Mouse (Mus musculus) testis, adult 2 months (tissue): Measurements from ENCODE around the gene Sult4a1. TPM values are rescaled to one million over a fixed set of nuclear protein-coding genes. Genes with fewer than 3 reads are reported as not detected.

Source experiments
- H3K27ac ChIP-seq: fragments of 200-500 bp; 2 replicates; pipeline ENCODE4 v1.5.1; 2012; ENCODE audit warnings: low read depth, low read length; ENCODE audit not compliant: control insufficient read depth, insufficient read depth
- H3K27me3 ChIP-seq: fragments of 200-500 bp; 2 replicates; pipeline ENCODE4 v1.6.1; 2012; ENCODE audit warnings: mild to moderate bottlenecking, low read length, moderate library complexity; ENCODE audit not compliant: control insufficient read depth, insufficient read depth
- H3K36me3 ChIP-seq: fragments of 200-500 bp; 2 replicates; pipeline ENCODE4 v1.6.1; 2012; ENCODE audit warnings: mild to moderate bottlenecking, low read length; ENCODE audit not compliant: control insufficient read depth, insufficient read depth
- H3K4me1 ChIP-seq: fragments of 200-500 bp; 2 replicates; pipeline ENCODE4 v1.6.1; 2012; ENCODE audit warnings: low read length; ENCODE audit not compliant: control insufficient read depth, insufficient read depth
- H3K4me3 ChIP-seq: fragments of 200-500 bp; 2 replicates; pipeline ENCODE4 v1.5.1; 2012; ENCODE audit warnings: low read depth, mild to moderate bottlenecking, low read length, moderate library complexity, mixed read lengths; ENCODE audit not compliant: control insufficient read depth
- CTCF ChIP-seq: fragments of 200-500 bp; IDR thresholded peaks from 2 replicates; pipeline ENCODE4 v1.5.1; 2012; ENCODE audit warnings: low read depth, mild to moderate bottlenecking, inconsistent platforms, low read length, moderate library complexity; ENCODE audit not compliant: control insufficient read depth, insufficient read depth, insufficient replicate concordance
- POLR2A ChIP-seq: fragments of 200-500 bp; IDR thresholded peaks from 2 replicates; pipeline ENCODE4 v1.6.1; 2012; ENCODE audit warnings: low read depth, mild to moderate bottlenecking, inconsistent platforms, low read length, moderate library complexity; ENCODE audit not compliant: control insufficient read depth
- polyA plus RNA-seq: library from polyadenylated mRNA; depleted of rRNA; stranded (reverse); fragments of >200 nt; gene quantifications from 2 replicates; pipeline ENCODE4 v1.2.3, GENCODE M21; 2012

Gene Sult4a1
- polyA plus RNA-seq, 1 experiment, result 5.6 TPM

- H3K4me3 ChIP-seq, result no peak overlapping the region
- TF ChIP-seq POLR2A (no peak), CTCF (no peak)
- no peaks in the 10 kb centered on the region for H3K27me3 ChIP-seq
- no peaks in the 10 kb centered on the region for H3K4me1 ChIP-seq
- H3K36me3 ChIP-seq, result no peaks in the 10 kb centered on the region
- H3K27ac ChIP-seq, result no peak overlapping the region
Measured at GRCm38 (mm10) chr15:84096051-84096450, 9.5 kb downstream of the Sult4a1 start.

GRCm38 (mm10) chr15:84094921-84095320, 10.6 kb downstream of the Sult4a1 start:
- TF ChIP-seq POLR2A (no peak), CTCF (no peak)
- no peak overlapping the region for H3K4me3 ChIP-seq
- no peak overlapping the region for H3K27ac ChIP-seq
- H3K27me3 ChIP-seq, result no peaks in the 10 kb centered on the region
- no peaks in the 10 kb centered on the region for H3K4me1 ChIP-seq
- no peaks in the 10 kb centered on the region for H3K36me3 ChIP-seq

- H3K27ac ChIP-seq, result no peak overlapping the region
- H3K36me3 ChIP-seq, result no peaks in the 10 kb centered on the region
- no peaks in the 10 kb centered on the region for H3K27me3 ChIP-seq
- no peak overlapping the region for H3K4me3 ChIP-seq
- no peaks in the 10 kb centered on the region for H3K4me1 ChIP-seq
- TF ChIP-seq CTCF, result no peak
- no peak for TF ChIP-seq POLR2A
Measured at GRCm38 (mm10) chr15:84086775-84087174, 18.8 kb downstream of the Sult4a1 start.

GRCm38 (mm10) chr15:84086364-84086763, 19.2 kb downstream of the Sult4a1 start:
- H3K27ac ChIP-seq, result no peak overlapping the region
- TF ChIP-seq CTCF (no peak), POLR2A (no peak)
- H3K36me3 ChIP-seq, result no peaks in the 10 kb centered on the region
- no peak overlapping the region for H3K4me3 ChIP-seq
- H3K4me1 ChIP-seq, result no peaks in the 10 kb centered on the region
- no peaks in the 10 kb centered on the region for H3K27me3 ChIP-seq

- no peaks in the 10 kb centered on the region for H3K36me3 ChIP-seq
- no peaks in the 10 kb centered on the region for H3K27me3 ChIP-seq
- H3K27ac ChIP-seq, result no peak overlapping the region
- peaks cover 6% of the 10 kb centered on the region for H3K4me1 ChIP-seq
- H3K4me3 ChIP-seq, result no peak overlapping the region
- TF ChIP-seq POLR2A (no peak), CTCF (no peak)
Measured at GRCm38 (mm10) chr15:84080069-84080468, 25.5 kb downstream of the Sult4a1 start.

GRCm38 (mm10) chr15:84079519-84079918, 26.0 kb downstream of the Sult4a1 start:
- Histone ChIP-seq H3K27me3 (no peaks in the 10 kb centered on the region), H3K4me3 (no peak overlapping the region), H3K4me1 (peaks cover 6% of the 10 kb centered on the region), H3K27ac (no peak overlapping the region), H3K36me3 (no peaks in the 10 kb centered on the region)
- TF ChIP-seq POLR2A, result no peak
- TF ChIP-seq CTCF, result no peak

- no peak overlapping the region for H3K27ac ChIP-seq
- TF ChIP-seq CTCF (no peak), POLR2A (no peak)
- H3K4me1 ChIP-seq, result peaks cover 6% of the 10 kb centered on the region
- H3K27me3 ChIP-seq, result no peaks in the 10 kb centered on the region
- H3K4me3 ChIP-seq, result no peak overlapping the region
- no peaks in the 10 kb centered on the region for H3K36me3 ChIP-seq
Measured at GRCm38 (mm10) chr15:84078667-84079066, 26.9 kb downstream of the Sult4a1 start.

- no peak for TF ChIP-seq POLR2A
- TF ChIP-seq CTCF, result no peak
Measured at GRCm38 (mm10) chr15:84077151-84077550, 28.4 kb downstream of the Sult4a1 start.

GRCm38 (mm10) chr15:84074705-84075185, 30.8 kb downstream of the Sult4a1 start:
- Histone ChIP-seq H3K4me1 (peaks cover 11% of the 10 kb centered on the region), H3K27ac (no peak overlapping the region), H3K27me3 (no peaks in the 10 kb centered on the region), H3K4me3 (no peak overlapping the region), H3K36me3 (no peaks in the 10 kb centered on the region)
- TF ChIP-seq CTCF (no peak), POLR2A (no peak)

More at GRCm38 (mm10) chr15:84077151-84077550, 28.4 kb downstream of the Sult4a1 start:
- no peaks in the 10 kb centered on the region for H3K27me3 ChIP-seq
- no peak overlapping the region for H3K4me3 ChIP-seq
- H3K36me3 ChIP-seq, result no peaks in the 10 kb centered on the region
- H3K27ac ChIP-seq, result no peak overlapping the region
- peaks cover 11% of the 10 kb centered on the region for H3K4me1 ChIP-seq
